Mouse (Mus musculus) forebrain, embryonic 11.5 days (tissue): Measurements from ENCODE around the gene Ginm1. TPM values are rescaled to one million over a fixed set of nuclear protein-coding genes. Genes with fewer than 3 reads are reported as not detected.
"Not testable (repeated sequence)": the region's sequence is repeated elsewhere in the genome, so short reads cannot be mapped to it uniquely, and the experiment has no call there.

Experiments
- ATAC-seq: fragments of 200-750 bp; cut with Nextera tagmentation; replicated peaks from 2 replicates; pipeline ENCODE4 v1.8.0; 2017; ENCODE audit warnings: moderate TSS enrichment; ENCODE audit not compliant: low FRiP score
- DNase-seq: peaks from one replicate; pipeline ENCODE4 v3.0.0-alpha.2; 2017; ENCODE audit warnings: low spot score
- H3K27ac ChIP-seq: fragments of 300-500 bp; sonication (generic); 2 replicates; pipeline ENCODE4 v1.5.1; 2014; ENCODE audit warnings: low read depth, low read length
- H3K27me3 ChIP-seq: fragments of 300-500 bp; sonication (generic); 2 replicates; pipeline ENCODE4 v1.6.1; 2014; ENCODE audit warnings: mild to moderate bottlenecking, low read length, mixed read lengths; ENCODE audit not compliant: control insufficient read depth, insufficient read depth
- H3K36me3 ChIP-seq: fragments of 300-500 bp; sonication (generic); 2 replicates; pipeline ENCODE4 v1.6.1; 2014; ENCODE audit warnings: mild to moderate bottlenecking, low read length, moderate library complexity, mixed read lengths; ENCODE audit not compliant: control insufficient read depth, insufficient read depth
- H3K4me1 ChIP-seq: fragments of 300-500 bp; sonication (generic); replicated peaks from 2 replicates; pipeline ENCODE4 v1.6.1; 2014; ENCODE audit warnings: low read length, mixed read lengths; ENCODE audit not compliant: control insufficient read depth, insufficient read depth
- H3K4me2 ChIP-seq: fragments of 300-500 bp; sonication (generic); 2 replicates; pipeline ENCODE4 v1.6.1; 2014; ENCODE audit warnings: low read depth, mild to moderate bottlenecking, low read length, moderate library complexity, mixed read lengths; ENCODE audit not compliant: severe bottlenecking
- H3K4me3 ChIP-seq: fragments of 300-500 bp; sonication (generic); 2 replicates; pipeline ENCODE4 v1.5.1; 2014; ENCODE audit warnings: low read depth, low read length
- H3K9ac ChIP-seq: fragments of 300-500 bp; sonication (generic); 2 replicates; pipeline ENCODE4 v1.6.1; 2014; ENCODE audit warnings: low read length
- H3K9me3 ChIP-seq: fragments of 300-500 bp; sonication (generic); 2 replicates; pipeline ENCODE4 v1.6.1; 2016; ENCODE audit warnings: low read length, mixed read lengths; ENCODE audit not compliant: control insufficient read depth
- WGBS: fragments of 180-500 bp; shearing (Covaris S2); extraction: QIAGEN DNeasy Blood & Tissue Kit; methylation state at CpG from one replicate; pipeline ENCODE4 v1.1.7; 2014; 5-methylcytosine and 5-hydroxymethylcytosine counted together
- polyA plus RNA-seq: library from polyadenylated mRNA; unstranded; fragments of >200 nt; fragmentation: Nextera tagmentation; extraction: Ambion mirVana; gene quantifications from 2 replicates; pipeline ENCODE4 v1.2.1, GENCODE M21; 2014

Ginm1 gene
- polyA plus RNA-seq, 1 experiment from 2014 or later, result 55.2 TPM

DNA sequence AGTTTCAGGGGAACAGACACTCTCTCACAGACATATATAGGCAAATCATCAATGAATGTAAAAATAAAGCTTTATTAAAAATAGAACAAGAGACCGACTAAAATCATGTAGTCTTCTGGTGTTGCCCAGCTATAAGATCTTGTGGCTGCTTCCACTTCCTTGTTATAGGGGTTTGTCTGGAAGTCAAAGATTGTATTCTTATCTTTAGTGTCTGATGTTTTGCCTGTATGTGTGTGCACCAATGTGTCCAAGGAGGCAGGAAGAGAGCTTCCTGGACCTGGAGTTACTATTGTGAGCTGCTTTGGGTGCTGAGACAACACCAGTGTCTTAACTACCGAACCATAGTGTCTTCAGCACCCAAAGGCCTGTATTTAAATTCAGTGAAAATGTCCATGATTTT lies 35.1 kb downstream of the Ginm1 start:
- no peak overlapping the region for H3K9ac ChIP-seq
- peaks cover 5% of the 10 kb centered on the region; the same call in 1 of the 2 replicates for H3K36me3 ChIP-seq
- DNase-seq, result no peak
- H3K27ac ChIP-seq, result no peak overlapping the region
- no peak overlapping the region for H3K4me3 ChIP-seq
- no peaks in the 10 kb centered on the region for H3K4me1 ChIP-seq
- WGBS, result 95% methylated on average over 2 of the region's 2 CpGs
- no peaks in the 10 kb centered on the region for H3K9me3 ChIP-seq
- H3K4me2 ChIP-seq, result no peak overlapping the region
- H3K27me3 ChIP-seq, result no peaks in the 10 kb centered on the region
- ATAC-seq, result no peak

DNA sequence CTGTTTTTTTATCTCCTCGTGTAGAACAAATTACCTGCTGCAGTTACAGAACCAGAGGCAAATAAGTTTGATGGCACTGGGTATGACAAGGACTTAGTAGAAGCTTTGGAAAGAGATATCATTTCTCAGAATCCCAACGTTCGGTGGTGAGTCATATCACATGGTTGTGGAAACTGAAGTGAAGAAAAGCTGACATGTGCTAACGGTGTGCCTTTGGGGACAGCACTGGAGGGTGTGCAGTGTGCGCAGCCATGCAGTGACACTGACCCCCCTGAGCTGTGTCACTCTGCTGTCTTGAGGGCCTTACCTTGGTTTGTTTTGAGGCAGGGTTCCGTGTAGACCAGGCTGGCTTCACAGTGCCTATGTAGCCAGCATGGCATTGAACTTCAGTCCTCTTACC lies 43.9 kb downstream of the Ginm1 start:
- H3K4me1 ChIP-seq, result no peaks in the 10 kb centered on the region
- H3K36me3 ChIP-seq, result no peaks in the 10 kb centered on the region; the same call in 1 of the 2 replicates
- no peaks in the 10 kb centered on the region for H3K9me3 ChIP-seq
- DNase-seq (no peak), ATAC-seq (no peak)
- no peaks in the 10 kb centered on the region for H3K27me3 ChIP-seq
- H3K4me2 ChIP-seq, result no peak overlapping the region
- no peak overlapping the region for H3K27ac ChIP-seq
- no peak overlapping the region for H3K9ac ChIP-seq
- WGBS, result 94% methylated on average over 6 of the region's 6 CpGs
- no peak overlapping the region for H3K4me3 ChIP-seq

DNA sequence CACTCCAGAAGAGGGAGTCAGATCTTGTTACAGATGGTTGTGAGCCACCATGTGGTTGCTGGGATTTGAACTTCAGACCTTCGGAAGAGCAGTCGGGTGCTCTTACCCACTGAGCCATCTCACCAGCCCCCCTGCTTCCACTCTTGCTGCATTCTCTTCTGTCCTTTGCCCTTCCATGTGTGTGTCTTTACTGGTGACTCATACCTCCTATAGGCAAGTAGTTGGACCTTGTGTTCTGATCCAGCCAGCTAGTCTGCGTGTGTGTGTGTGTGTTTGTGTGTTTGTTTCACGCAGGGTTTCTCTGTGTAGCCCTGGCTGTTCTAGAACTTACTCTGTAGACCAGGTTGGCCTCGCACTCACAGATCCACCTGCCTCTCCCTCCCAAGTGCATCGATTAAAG lies 47.1 kb downstream of the Ginm1 start:
- not testable (repeated sequence) for H3K4me3 ChIP-seq, H3K9ac ChIP-seq, H3K4me2 ChIP-seq, H3K36me3 ChIP-seq, DNase-seq, H3K4me1 ChIP-seq, H3K27me3 ChIP-seq, H3K9me3 ChIP-seq, H3K27ac ChIP-seq, ATAC-seq
- WGBS, result 92% methylated on average over 6 of the region's 6 CpGs

DNA sequence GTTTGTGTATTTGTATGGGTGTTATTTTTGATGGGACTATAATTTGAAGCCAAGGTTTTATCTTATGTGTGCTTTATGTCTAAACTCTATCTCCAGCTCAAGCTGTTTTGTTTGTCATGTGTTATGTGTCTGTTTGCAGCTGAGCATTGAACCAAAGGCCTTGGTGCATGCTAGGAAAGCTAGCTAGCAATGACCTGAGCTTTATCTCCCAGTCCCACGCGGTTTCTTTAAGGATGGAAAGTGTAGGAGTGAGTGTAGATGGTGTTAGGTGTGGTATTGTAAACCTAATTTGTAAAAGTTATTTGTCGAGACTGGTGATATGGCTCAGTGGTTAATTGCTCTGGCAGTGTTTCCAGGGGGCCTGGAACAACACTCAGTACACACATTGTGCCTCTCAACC lies 54.7 kb downstream of the Ginm1 start:
- no peak overlapping the region for H3K4me2 ChIP-seq
- H3K9me3 ChIP-seq, result no peaks in the 10 kb centered on the region
- no peaks in the 10 kb centered on the region for H3K27me3 ChIP-seq

DNA sequence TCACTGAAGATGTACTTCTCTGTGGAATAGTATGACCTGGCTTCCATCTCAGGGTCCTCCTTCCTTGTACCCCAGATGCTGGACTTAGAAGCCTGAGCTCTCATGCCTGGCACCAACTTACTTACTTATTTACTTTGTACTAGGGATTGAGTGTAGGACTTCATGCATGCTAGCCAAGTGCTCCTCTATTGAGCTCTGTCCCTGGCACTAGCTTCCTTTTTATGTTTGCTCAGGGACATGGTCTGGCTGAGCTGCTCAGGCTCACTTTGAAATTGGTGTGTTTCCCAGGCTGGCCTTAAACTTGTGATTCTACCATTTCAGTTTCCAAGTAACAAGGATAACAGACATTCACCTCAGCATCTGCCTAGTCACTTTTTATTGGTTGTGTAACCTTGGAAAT lies 55.5 kb downstream of the Ginm1 start:
- no peak overlapping the region for H3K4me2 ChIP-seq
- H3K27ac ChIP-seq, result no peak overlapping the region
- no peaks in the 10 kb centered on the region for H3K4me1 ChIP-seq
- no peak overlapping the region for H3K4me3 ChIP-seq
- DNase-seq, result no peak
- no peak overlapping the region for H3K9ac ChIP-seq
- H3K27me3 ChIP-seq, result no peaks in the 10 kb centered on the region
- H3K9me3 ChIP-seq, result no peaks in the 10 kb centered on the region
- ATAC-seq, result no peak
- no peaks in the 10 kb centered on the region for H3K36me3 ChIP-seq

More for the DNA sequence above, 54.7 kb downstream of the Ginm1 start:
- Histone ChIP-seq H3K4me1 (no peaks in the 10 kb centered on the region), H3K36me3 (no peaks in the 10 kb centered on the region), H3K27ac (no peak overlapping the region), H3K4me3 (no peak overlapping the region), H3K9ac (no peak overlapping the region)
- ATAC-seq, result no peak
- DNase-seq, result no peak
- 77% methylated on average over 3 of the region's 3 CpGs for WGBS

DNA sequence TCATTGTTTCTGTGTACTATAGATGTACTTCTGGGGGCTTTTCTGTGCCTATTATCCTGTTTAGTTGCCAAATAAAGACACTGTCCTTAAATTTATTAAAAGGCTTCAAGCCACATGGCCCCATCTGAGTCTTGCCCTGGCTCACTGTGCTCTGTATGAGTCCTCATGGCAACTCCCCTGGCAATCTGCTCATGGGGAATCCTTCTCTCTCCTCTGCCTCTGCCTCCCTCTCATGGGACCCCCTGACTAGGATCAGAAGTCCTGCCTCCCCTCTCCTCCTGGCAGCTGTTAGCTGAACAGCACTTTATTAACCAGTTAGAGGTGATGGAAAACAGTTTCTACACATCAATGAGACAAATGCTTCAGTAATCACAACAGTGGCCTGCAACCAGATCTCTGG lies 61.0 kb downstream of the Ginm1 start:
- H3K4me1 ChIP-seq, result no peaks in the 10 kb centered on the region; the same call in 1 of the 2 replicates
- no peak overlapping the region for H3K9ac ChIP-seq
- no peak for DNase-seq
- H3K36me3 ChIP-seq, result no peaks in the 10 kb centered on the region
- no peaks in the 10 kb centered on the region for H3K9me3 ChIP-seq
- no peak overlapping the region for H3K27ac ChIP-seq
- H3K4me3 ChIP-seq, result no peak overlapping the region
- no peaks in the 10 kb centered on the region for H3K27me3 ChIP-seq
- ATAC-seq, result no peak
- H3K4me2 ChIP-seq, result no peak overlapping the region

DNA sequence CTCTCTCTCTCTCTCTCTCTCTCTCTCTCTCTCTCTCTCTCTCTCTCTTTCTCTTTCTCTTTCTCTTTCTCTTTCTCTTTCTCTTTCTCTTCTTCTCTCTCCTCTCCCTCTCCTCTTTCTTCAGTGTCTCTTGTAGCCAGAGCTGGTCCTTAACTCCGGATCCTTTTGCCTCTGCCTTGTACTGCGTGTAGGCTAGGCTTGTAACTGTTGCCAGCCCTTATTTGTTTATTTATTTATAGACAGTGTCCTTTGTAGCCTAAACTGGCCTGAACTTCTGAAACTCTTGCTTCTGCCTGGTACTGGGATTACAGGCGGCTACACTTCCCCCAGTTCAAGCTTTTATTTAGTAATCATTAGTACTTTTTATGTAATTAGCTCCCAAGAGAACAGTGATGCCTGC lies 65.6 kb downstream of the Ginm1 start:
- 31% methylated on average over 3 of the region's 3 CpGs for WGBS
- Histone ChIP-seq H3K9ac (0 out of 2 replicates have a peak overlapping the region, but pooled peaks have one; percentile 3), H3K9me3 (no peaks in the 10 kb centered on the region), H3K4me3 (peak overlapping the region; percentile 69), H3K27me3 (no peaks in the 10 kb centered on the region), H3K36me3 (no peaks in the 10 kb centered on the region), H3K4me2 (peak overlapping the region; percentile 80), H3K4me1 (no peaks in the 10 kb centered on the region; the same call in 1 of the 2 replicates), H3K27ac (no peak overlapping the region)
- no peak for ATAC-seq
- DNase-seq, result no peak

DNA sequence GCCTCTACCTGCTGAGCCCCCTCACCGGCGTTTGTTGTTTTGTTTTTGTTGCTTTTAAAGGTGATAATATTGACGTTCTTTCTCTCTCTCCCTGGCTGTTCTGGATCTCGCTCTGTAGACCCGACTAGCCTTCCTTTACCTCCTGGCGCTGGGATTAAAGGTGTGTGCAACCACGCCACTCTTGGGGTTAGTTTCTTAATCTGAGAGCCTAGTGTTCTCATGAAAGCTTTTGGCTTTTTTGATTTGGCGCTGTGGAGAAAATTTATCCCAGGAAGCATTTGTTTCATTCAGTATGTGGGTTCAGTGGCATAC lies 66.2 kb downstream of the Ginm1 start:
- peak overlapping the region; percentile 77 for H3K9ac ChIP-seq
- DNase-seq (no peak), ATAC-seq (no peak)
- H3K9me3 ChIP-seq, result no peaks in the 10 kb centered on the region
- no peaks in the 10 kb centered on the region for H3K36me3 ChIP-seq
- H3K4me1 ChIP-seq, result no peaks in the 10 kb centered on the region; the same call in 1 of the 2 replicates
- 0 out of 2 replicates have a peak overlapping the region, but pooled peaks have one; percentile 15 for H3K27ac ChIP-seq
- H3K4me2 ChIP-seq, result peak overlapping the region; percentile 80
- under 1% methylated on average over 8 of the region's 8 CpGs for WGBS
- H3K27me3 ChIP-seq, result no peaks in the 10 kb centered on the region
- peak overlapping the region; percentile 69 for H3K4me3 ChIP-seq

DNA sequence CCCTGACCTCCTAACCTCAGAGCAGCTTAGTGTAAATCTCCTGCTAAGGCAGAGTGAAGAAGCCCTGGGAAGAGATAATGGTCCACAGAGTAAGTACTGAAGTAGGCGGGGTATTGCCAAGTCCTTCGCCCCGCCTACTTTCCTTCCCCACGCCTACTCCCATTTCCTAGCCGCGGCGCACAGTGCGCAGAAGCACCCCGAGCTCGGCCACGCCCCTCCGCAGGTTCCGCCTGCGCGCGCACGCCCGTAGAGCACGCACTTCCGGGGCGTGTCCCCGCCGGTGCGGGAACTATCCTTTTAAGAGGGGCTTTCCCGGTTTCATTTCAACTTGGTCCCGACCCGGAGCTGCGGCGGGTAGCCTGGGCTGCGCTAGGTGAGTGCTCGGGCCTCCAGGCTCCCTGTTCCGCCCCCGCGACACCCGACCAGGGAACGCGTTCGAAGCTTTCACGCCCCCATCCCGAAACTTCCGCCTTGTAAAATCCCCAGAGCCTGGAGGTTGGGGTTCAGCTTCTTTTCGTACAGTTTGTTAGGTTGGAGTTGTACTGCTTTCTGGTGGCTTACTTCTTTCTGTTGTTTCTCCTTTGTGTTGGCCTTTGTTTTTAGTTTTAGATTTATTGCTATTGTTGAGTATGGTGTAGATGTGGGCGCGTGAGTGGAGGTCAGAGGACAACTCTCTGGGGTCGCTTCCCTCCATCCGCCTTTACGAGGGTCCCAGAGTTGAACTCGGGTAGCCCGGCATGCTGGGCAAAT lies 66.7 kb downstream of the Ginm1 start, which contains the start of gene Katna1:
Gene Katna1 (plus strand): TSS at position 250 of the 750 bp plus-strand sequence.
- peak; percentile 96 for DNase-seq
- Histone ChIP-seq H3K27me3 (no peaks in the 10 kb centered on the region), H3K36me3 (no peaks in the 10 kb centered on the region), H3K9ac (peak within 1 kb of the TSS; percentile 77), H3K9me3 (no peaks in the 10 kb centered on the region), H3K4me1 (no peaks in the 10 kb centered on the region; the same call in 1 of the 2 replicates), H3K4me3 (peak within 1 kb of the TSS; percentile 69), H3K27ac (0 out of 2 replicates have a peak within 1 kb of the TSS, but pooled peaks have one; percentile 15), H3K4me2 (peak within 1 kb of the TSS; percentile 80)
- WGBS, result under 1% methylated on average over 49 of the region's 49 CpGs
- peak; percentile 99 for ATAC-seq
